In genomic region chr15:11407381-11407780, GRCm38 (mm10) we compare ENCODE assay signal across 10 mouse cellular contexts. TPM values are rescaled to one million over a fixed set of nuclear protein-coding genes. Genes with fewer than 3 reads are reported as not detected.
DNase-seq lines count a peak whose midpoint lies in the region; ATAC-seq and TF ChIP-seq lines count a peak whose summit lies in the region.
"Had no signal": no experiment of that assay in that cellular context is flagged by ENCODE, and none has a peak within 500 bp of the region (broad histone marks: within the 10 kb centered on the region; RNA-seq: fewer than 3 reads in every experiment).

No protein-coding gene starts in this region.

- H3K4me1 ChIP-seq in intestine, postnatal 0 days (replicated peaks; ENCODE audit: control insufficient read depth, insufficient read depth, low read length) = no peaks in the 10 kb centered on the region
- H3K4me1 ChIP-seq in intestine, embryonic 15.5 days (replicated peaks) = no peaks in the 10 kb centered on the region
- no peaks in the 10 kb centered on the region for H3K4me1 ChIP-seq in heart, postnatal 0 days (ENCODE audit: control insufficient read depth, insufficient read depth)
- H3K4me1 ChIP-seq: embryonic facial prominence, embryonic 15.5 days had no signal

- WGBS in intestine, postnatal 0 days = 9% methylated on average over 8 of the region's 8 CpGs
- WGBS in intestine, embryonic 15.5 days = 6% methylated on average over 8 of the region's 8 CpGs
- WGBS in heart, postnatal 0 days = 9% methylated on average over 8 of the region's 8 CpGs

- no peak for ATAC-seq in intestine, postnatal 0 days
- no peak for ATAC-seq in intestine, embryonic 15.5 days
- peak; percentile 93 for ATAC-seq in common myeloid progenitor, adult 5-6 weeks (replicated peaks; ENCODE audit: low read depth, poor library complexity, severe bottlenecking)
- no peak; the same call in 1 of the 2 replicates for ATAC-seq in heart, postnatal 0 days (ENCODE audit: insufficient read depth, low read depth)

- H3K36me3 ChIP-seq in intestine, postnatal 0 days (ENCODE audit: control insufficient read depth, insufficient read depth) = no peaks in the 10 kb centered on the region
- H3K36me3 ChIP-seq in intestine, embryonic 15.5 days = no peaks in the 10 kb centered on the region
- H3K36me3 ChIP-seq in heart, postnatal 0 days (replicated peaks; ENCODE audit: control insufficient read depth, insufficient read depth, low read length) = no peaks in the 10 kb centered on the region
- H3K36me3 ChIP-seq: embryonic facial prominence, embryonic 15.5 days had no signal

- peak; percentile 89 for TF ChIP-seq CTCF in intestine, postnatal 0 days (IDR thresholded peaks at IDR 0.05; ENCODE audit: low read depth)
- TF ChIP-seq CTCF in heart, postnatal 0 days (IDR thresholded peaks at IDR 0.05; ENCODE audit: low read depth) = peak; percentile 80

- TF ChIP-seq EP300 in heart, postnatal 0 days (IDR thresholded peaks at IDR 0.05; ENCODE audit: low read depth) = no peak

- no peaks in the 10 kb centered on the region for H3K27me3 ChIP-seq in intestine, postnatal 0 days (replicated peaks; ENCODE audit: control insufficient read depth, insufficient read depth, low read length)
- no peaks in the 10 kb centered on the region for H3K27me3 ChIP-seq in intestine, embryonic 15.5 days (replicated peaks)
- no peaks in the 10 kb centered on the region for H3K27me3 ChIP-seq in heart, postnatal 0 days (ENCODE audit: control insufficient read depth, insufficient read depth, low read length)

- H3K9me3 ChIP-seq in intestine, postnatal 0 days (ENCODE audit: control insufficient read depth) = no peaks in the 10 kb centered on the region
- no peaks in the 10 kb centered on the region for H3K9me3 ChIP-seq in intestine, embryonic 15.5 days
- no peaks in the 10 kb centered on the region for H3K9me3 ChIP-seq in heart, postnatal 0 days (replicated peaks; ENCODE audit: control insufficient read depth, low read length)
- H3K9me3 ChIP-seq: embryonic facial prominence, embryonic 15.5 days; megakaryocyte, embryonic 14.5 days had no signal

- H3K27ac ChIP-seq in intestine, postnatal 0 days (ENCODE audit: low read depth, low read length) = no peak overlapping the region
- no peak overlapping the region for H3K27ac ChIP-seq in intestine, embryonic 15.5 days
- H3K27ac ChIP-seq in heart, postnatal 0 days (ENCODE audit: low read depth) = no peak overlapping the region
- H3K27ac ChIP-seq: embryonic facial prominence, embryonic 15.5 days had no signal

- no peak overlapping the region for H3K9ac ChIP-seq in intestine, postnatal 0 days (ENCODE audit: low read depth, low read length)
- H3K9ac ChIP-seq in intestine, embryonic 15.5 days = no peak overlapping the region
- no peak overlapping the region for H3K9ac ChIP-seq in heart, postnatal 0 days (replicated peaks; ENCODE audit: low read depth, low read length)
- H3K9ac ChIP-seq: embryonic facial prominence, embryonic 15.5 days had no signal

- no peak overlapping the region for H3K4me3 ChIP-seq in intestine, postnatal 0 days (ENCODE audit: low read depth, low read length)
- no peak overlapping the region for H3K4me3 ChIP-seq in intestine, embryonic 15.5 days (replicated peaks)
- no peak overlapping the region for H3K4me3 ChIP-seq in heart, postnatal 0 days (ENCODE audit: low read depth, low read length)
- H3K4me3 ChIP-seq: embryonic facial prominence, embryonic 15.5 days; megakaryocyte, embryonic 14.5 days had no signal

- DNase-seq in Muller cell, postnatal 12 days (ENCODE audit: inconsistent ontology term) = peak; percentile 51
- DNase-seq in heart, postnatal 0 days (ENCODE audit: low spot score) = peak; percentile 81
- DNase-seq in layer of hippocampus, adult 9-11 months = peak; percentile 55
- peak; percentile 86 for DNase-seq in mesoderm, embryonic 11.5 days (ENCODE audit: low read depth, low spot score)
- DNase-seq in spleen, postnatal 4 days (ENCODE audit: low spot score in 2 of 2) = peak; percentile 47 to 73

- no peak overlapping the region for H3K4me2 ChIP-seq in intestine, postnatal 0 days (replicated peaks; ENCODE audit: low read depth)
- no peak overlapping the region for H3K4me2 ChIP-seq in intestine, embryonic 15.5 days (replicated peaks)
- H3K4me2 ChIP-seq in heart, postnatal 0 days (ENCODE audit: low read depth, low read length) = no peak overlapping the region
- H3K4me2 ChIP-seq: embryonic facial prominence, embryonic 15.5 days had no signal

RNA-seq across cellular contexts. Expression of gene Tars, which starts 7.9 kb away (rescaled TPM):
- polyA plus RNA-seq in intestine, postnatal 0 days (2015; fragmentation: Nextera tagmentation; extraction: Ambion mirVana) = 29.1 and 31.6 TPM in 2 replicates
- 67.8 and 77.8 TPM in 2 replicates for polyA plus RNA-seq in intestine, embryonic 15.5 days (2015; fragmentation: Nextera tagmentation; extraction: Ambion mirVana)
- total RNA-seq in common myeloid progenitor, adult 5-6 weeks (2017) = 67.5 and 127 TPM in 2 replicates
- total RNA-seq in heart, postnatal 0 days (2014; rRNA removed; ENCODE audit: low replicate concordance) = 11.2 and 18.8 TPM in 2 replicates
- 20.0 and 22.3 TPM in 2 replicates for polyA plus RNA-seq in heart, postnatal 0 days (2015; fragmentation: Nextera tagmentation; extraction: Ambion mirVana)
